Mouse (Mus musculus) stomach, embryonic 14.5 days (tissue): ENCODE data around the gene Gnao1. TPM values are rescaled to one million over a fixed set of nuclear protein-coding genes. Genes with fewer than 3 reads are reported as not detected.
A peak's percentile ranks its signal among the peaks of the same experiment; 100 is the strongest.

Experiments used
- ATAC-seq: fragments of 200-750 bp; cut with Nextera tagmentation; 2 replicates; pipeline ENCODE4 v1.8.0; 2017; ENCODE audit warnings: low read depth, moderate TSS enrichment; ENCODE audit not compliant: insufficient number of reproducible peaks, insufficient read depth, low FRiP score
- H3K27ac ChIP-seq: fragments of 300-500 bp; sonication (generic); 2 replicates; pipeline ENCODE4 v1.5.1; 2014; ENCODE audit warnings: mild to moderate bottlenecking, low read length, moderate library complexity, mixed read lengths
- H3K27me3 ChIP-seq: fragments of 300-500 bp; sonication (generic); 2 replicates; pipeline ENCODE4 v1.6.1; 2014; ENCODE audit warnings: low read length, control low read depth, mixed read lengths; ENCODE audit not compliant: control insufficient read depth, insufficient read depth
- H3K36me3 ChIP-seq: fragments of 300-500 bp; sonication (generic); 2 replicates; pipeline ENCODE4 v1.6.1; 2014; ENCODE audit warnings: mild to moderate bottlenecking, control low read depth, low read length, moderate library complexity, mixed read lengths; ENCODE audit not compliant: control insufficient read depth, insufficient read depth
- H3K4me1 ChIP-seq: fragments of 300-500 bp; sonication (generic); 2 replicates; pipeline ENCODE4 v1.6.1; 2014; ENCODE audit warnings: low read length, control low read depth, mixed read lengths; ENCODE audit not compliant: control insufficient read depth, insufficient read depth
- H3K4me2 ChIP-seq: fragments of 300-500 bp; sonication (generic); replicated peaks from 2 replicates; pipeline ENCODE4 v1.6.1; 2014; ENCODE audit warnings: low read depth, low read length, control low read depth
- H3K4me3 ChIP-seq: fragments of 300-500 bp; sonication (generic); 2 replicates; pipeline ENCODE4 v1.5.1; 2014; ENCODE audit warnings: low read depth, low read length, control low read depth
- H3K9ac ChIP-seq: fragments of 300-500 bp; sonication (generic); replicated peaks from 2 replicates; pipeline ENCODE4 v1.6.1; 2014; ENCODE audit warnings: low read depth, mild to moderate bottlenecking, control low read depth, low read length, moderate library complexity, mixed read lengths
- H3K9me3 ChIP-seq: fragments of 300-500 bp; sonication (generic); 2 replicates; pipeline ENCODE4 v1.6.1; 2016; ENCODE audit warnings: low read depth, low read length, control low read depth; ENCODE audit not compliant: control insufficient read depth
- WGBS: fragments of 180-500 bp; shearing (Covaris S2); extraction: QIAGEN DNeasy Blood & Tissue Kit; methylation state at CpG from one replicate; pipeline ENCODE4 v1.1.7; 2014; 5-methylcytosine and 5-hydroxymethylcytosine counted together
- polyA plus RNA-seq: library from polyadenylated mRNA; unstranded; fragments of >200 nt; fragmentation: Nextera tagmentation; extraction: Ambion mirVana; gene quantifications from 2 replicates; pipeline ENCODE4 v1.2.1, GENCODE M21; 2014

Gnao1 gene
- polyA plus RNA-seq, 1 experiment from 2014 or later, result 14.0 TPM

- Histone ChIP-seq H3K36me3 (no peaks in the 10 kb centered on the region), H3K4me1 (peaks cover 17% of the 10 kb centered on the region; the same call in 1 of the 2 replicates), H3K9me3 (no peaks in the 10 kb centered on the region), H3K9ac (no peak overlapping the region), H3K4me3 (peak overlapping the region; percentile 13), H3K4me2 (peak overlapping the region; percentile 82), H3K27ac (no peak overlapping the region), H3K27me3 (peaks cover 6% of the 10 kb centered on the region; the same call in 1 of the 2 replicates)
- under 1% methylated on average over 26 of the region's 26 CpGs for WGBS
- peak; percentile 87 for ATAC-seq
Measured at GRCm38 (mm10) chr8:93813405-93813761, 3.6 kb downstream of the Gnao1 start.

- no peak for ATAC-seq
- 68% methylated on average over 6 of the region's 6 CpGs for WGBS
- peaks cover 6% of the 10 kb centered on the region; the same call in 1 of the 2 replicates for H3K27me3 ChIP-seq
- H3K9ac ChIP-seq, result no peak overlapping the region
- H3K4me2 ChIP-seq, result no peak overlapping the region
- peaks cover 17% of the 10 kb centered on the region; the same call in 1 of the 2 replicates for H3K4me1 ChIP-seq
- no peak overlapping the region for H3K27ac ChIP-seq
- H3K9me3 ChIP-seq, result no peaks in the 10 kb centered on the region
- H3K36me3 ChIP-seq, result no peaks in the 10 kb centered on the region
- H3K4me3 ChIP-seq, result no peak overlapping the region
Measured at GRCm38 (mm10) chr8:93814266-93814665, 4.5 kb downstream of the Gnao1 start.

- no peak for ATAC-seq
- Histone ChIP-seq H3K9me3 (no peaks in the 10 kb centered on the region), H3K4me1 (peaks cover 14% of the 10 kb centered on the region; the same call in 1 of the 2 replicates), H3K27ac (no peak overlapping the region), H3K27me3 (peaks cover 6% of the 10 kb centered on the region; the same call in 1 of the 2 replicates), H3K4me3 (no peak overlapping the region), H3K4me2 (no peak overlapping the region), H3K36me3 (no peaks in the 10 kb centered on the region), H3K9ac (no peak overlapping the region)
- whole genome bisulfite sequencing, result 64% methylated on average over 6 of the region's 6 CpGs
Measured at GRCm38 (mm10) chr8:93816226-93816625, 6.5 kb downstream of the Gnao1 start.

- H3K27ac ChIP-seq, result no peak overlapping the region
- peaks cover 5% of the 10 kb centered on the region; the same call in 1 of the 2 replicates for H3K4me1 ChIP-seq
- no peaks in the 10 kb centered on the region; the same call in 1 of the 2 replicates for H3K27me3 ChIP-seq
- WGBS, result 94% methylated on average over 1 of the region's 1 CpGs
- no peak overlapping the region for H3K9ac ChIP-seq
- H3K4me2 ChIP-seq, result no peak overlapping the region
- no peak overlapping the region for H3K4me3 ChIP-seq
- no peak for ATAC-seq
- no peaks in the 10 kb centered on the region for H3K9me3 ChIP-seq
- H3K36me3 ChIP-seq, result no peaks in the 10 kb centered on the region
Measured at GRCm38 (mm10) chr8:93817366-93817765, 7.6 kb downstream of the Gnao1 start.

- H3K27ac ChIP-seq, result no peak overlapping the region
- no peaks in the 10 kb centered on the region for H3K27me3 ChIP-seq
- H3K36me3 ChIP-seq, result no peaks in the 10 kb centered on the region
- H3K4me3 ChIP-seq, result no peak overlapping the region
- no peaks in the 10 kb centered on the region for H3K9me3 ChIP-seq
- no peak for ATAC-seq
- H3K9ac ChIP-seq, result no peak overlapping the region
- no peak overlapping the region for H3K4me2 ChIP-seq
- WGBS, result 74% methylated on average over 4 of the region's 4 CpGs
- H3K4me1 ChIP-seq, result no peaks in the 10 kb centered on the region
Measured at GRCm38 (mm10) chr8:93819929-93820328, 10.2 kb downstream of the Gnao1 start.

GRCm38 (mm10) chr8:93821327-93821726 is 11.6 kb downstream of the Gnao1 start:
- no peaks in the 10 kb centered on the region for H3K9me3 ChIP-seq
- no peak overlapping the region for H3K4me3 ChIP-seq
- no peaks in the 10 kb centered on the region for H3K4me1 ChIP-seq
- no peak overlapping the region for H3K9ac ChIP-seq
- no peak overlapping the region for H3K4me2 ChIP-seq
- no peak overlapping the region for H3K27ac ChIP-seq
- 88% methylated on average over 7 of the region's 7 CpGs for WGBS
- ATAC-seq, result no peak
- no peaks in the 10 kb centered on the region for H3K36me3 ChIP-seq
- H3K27me3 ChIP-seq, result no peaks in the 10 kb centered on the region

- no peak for ATAC-seq
- no peak overlapping the region for H3K4me3 ChIP-seq
- H3K9ac ChIP-seq, result no peak overlapping the region
- H3K27me3 ChIP-seq, result no peaks in the 10 kb centered on the region
- 42% methylated on average over 4 of the region's 4 CpGs for WGBS
- H3K36me3 ChIP-seq, result no peaks in the 10 kb centered on the region
- H3K9me3 ChIP-seq, result no peaks in the 10 kb centered on the region
- H3K27ac ChIP-seq, result no peak overlapping the region
- no peaks in the 10 kb centered on the region for H3K4me1 ChIP-seq
- H3K4me2 ChIP-seq, result no peak overlapping the region
Measured at GRCm38 (mm10) chr8:93825317-93825716, 15.6 kb downstream of the Gnao1 start.

GRCm38 (mm10) chr8:93830626-93831025 is 20.9 kb downstream of the Gnao1 start:
- H3K27ac ChIP-seq, result peak overlapping the region; percentile 74
- no peaks in the 10 kb centered on the region for H3K27me3 ChIP-seq
- H3K36me3 ChIP-seq, result no peaks in the 10 kb centered on the region
- no peak overlapping the region for H3K4me2 ChIP-seq
- 37% methylated on average over 3 of the region's 3 CpGs for WGBS
- no peak overlapping the region for H3K9ac ChIP-seq
- H3K4me1 ChIP-seq, result peaks cover 11% of the 10 kb centered on the region; the same call in 1 of the 2 replicates
- no peaks in the 10 kb centered on the region for H3K9me3 ChIP-seq
- peak; percentile 75; the same call in 1 of the 2 replicates for ATAC-seq
- H3K4me3 ChIP-seq, result no peak overlapping the region

GRCm38 (mm10) chr8:93835771-93836170 is 26.0 kb downstream of the Gnao1 start:
- H3K4me1 ChIP-seq, result peaks cover 11% of the 10 kb centered on the region; the same call in 1 of the 2 replicates
- no peaks in the 10 kb centered on the region for H3K9me3 ChIP-seq
- H3K4me2 ChIP-seq, result no peak overlapping the region
- H3K27me3 ChIP-seq, result no peaks in the 10 kb centered on the region
- no peak overlapping the region for H3K9ac ChIP-seq
- WGBS, result 71% methylated on average over 5 of the region's 5 CpGs
- no peaks in the 10 kb centered on the region for H3K36me3 ChIP-seq
- ATAC-seq, result no peak
- H3K27ac ChIP-seq, result no peak overlapping the region
- H3K4me3 ChIP-seq, result no peak overlapping the region
